Mouse (Mus musculus) stomach, embryonic 14.5 days (tissue): ENCODE data around the gene Zfp764. TPM values are rescaled to one million over a fixed set of nuclear protein-coding genes. Genes with fewer than 3 reads are reported as not detected.
A peak's percentile ranks its signal among the peaks of the same experiment; 100 is the strongest.
"Not testable (repeated sequence)": the region's sequence is repeated elsewhere in the genome, so short reads cannot be mapped to it uniquely, and the experiment has no call there.

ENCODE experiments used
- ATAC-seq: fragments of 200-750 bp; cut with Nextera tagmentation; 2 replicates; pipeline ENCODE4 v1.8.0; 2017; ENCODE audit warnings: low read depth, moderate TSS enrichment; ENCODE audit not compliant: insufficient number of reproducible peaks, insufficient read depth, low FRiP score
- H3K27ac ChIP-seq: fragments of 300-500 bp; sonication (generic); 2 replicates; pipeline ENCODE4 v1.5.1; 2014; ENCODE audit warnings: mild to moderate bottlenecking, low read length, moderate library complexity, mixed read lengths
- H3K27me3 ChIP-seq: fragments of 300-500 bp; sonication (generic); 2 replicates; pipeline ENCODE4 v1.6.1; 2014; ENCODE audit warnings: low read length, control low read depth, mixed read lengths; ENCODE audit not compliant: control insufficient read depth, insufficient read depth
- H3K36me3 ChIP-seq: fragments of 300-500 bp; sonication (generic); 2 replicates; pipeline ENCODE4 v1.6.1; 2014; ENCODE audit warnings: mild to moderate bottlenecking, control low read depth, low read length, moderate library complexity, mixed read lengths; ENCODE audit not compliant: control insufficient read depth, insufficient read depth
- H3K4me1 ChIP-seq: fragments of 300-500 bp; sonication (generic); 2 replicates; pipeline ENCODE4 v1.6.1; 2014; ENCODE audit warnings: low read length, control low read depth, mixed read lengths; ENCODE audit not compliant: control insufficient read depth, insufficient read depth
- H3K4me2 ChIP-seq: fragments of 300-500 bp; sonication (generic); replicated peaks from 2 replicates; pipeline ENCODE4 v1.6.1; 2014; ENCODE audit warnings: low read depth, low read length, control low read depth
- H3K4me3 ChIP-seq: fragments of 300-500 bp; sonication (generic); 2 replicates; pipeline ENCODE4 v1.5.1; 2014; ENCODE audit warnings: low read depth, low read length, control low read depth
- H3K9ac ChIP-seq: fragments of 300-500 bp; sonication (generic); replicated peaks from 2 replicates; pipeline ENCODE4 v1.6.1; 2014; ENCODE audit warnings: low read depth, mild to moderate bottlenecking, control low read depth, low read length, moderate library complexity, mixed read lengths
- H3K9me3 ChIP-seq: fragments of 300-500 bp; sonication (generic); 2 replicates; pipeline ENCODE4 v1.6.1; 2016; ENCODE audit warnings: low read depth, low read length, control low read depth; ENCODE audit not compliant: control insufficient read depth
- WGBS: fragments of 180-500 bp; shearing (Covaris S2); extraction: QIAGEN DNeasy Blood & Tissue Kit; methylation state at CpG from one replicate; pipeline ENCODE4 v1.1.7; 2014; 5-methylcytosine and 5-hydroxymethylcytosine counted together
- polyA plus RNA-seq: library from polyadenylated mRNA; unstranded; fragments of >200 nt; fragmentation: Nextera tagmentation; extraction: Ambion mirVana; gene quantifications from 2 replicates; pipeline ENCODE4 v1.2.1, GENCODE M21; 2014

Gene Zfp764
- polyA plus RNA-seq, 1 experiment from 2014 or later = 12.0 TPM

GRCm38 (mm10) chr7:127385560-127385959, 21.1 kb downstream of the Zfp764 start:
- WGBS = 96% methylated on average over 4 of the region's 4 CpGs
- H3K4me3 ChIP-seq, H3K36me3 ChIP-seq, H3K27ac ChIP-seq, H3K9ac ChIP-seq, H3K4me2 ChIP-seq, H3K27me3 ChIP-seq, H3K4me1 ChIP-seq, ATAC-seq, H3K9me3 ChIP-seq: not testable (repeated sequence)

DNA sequence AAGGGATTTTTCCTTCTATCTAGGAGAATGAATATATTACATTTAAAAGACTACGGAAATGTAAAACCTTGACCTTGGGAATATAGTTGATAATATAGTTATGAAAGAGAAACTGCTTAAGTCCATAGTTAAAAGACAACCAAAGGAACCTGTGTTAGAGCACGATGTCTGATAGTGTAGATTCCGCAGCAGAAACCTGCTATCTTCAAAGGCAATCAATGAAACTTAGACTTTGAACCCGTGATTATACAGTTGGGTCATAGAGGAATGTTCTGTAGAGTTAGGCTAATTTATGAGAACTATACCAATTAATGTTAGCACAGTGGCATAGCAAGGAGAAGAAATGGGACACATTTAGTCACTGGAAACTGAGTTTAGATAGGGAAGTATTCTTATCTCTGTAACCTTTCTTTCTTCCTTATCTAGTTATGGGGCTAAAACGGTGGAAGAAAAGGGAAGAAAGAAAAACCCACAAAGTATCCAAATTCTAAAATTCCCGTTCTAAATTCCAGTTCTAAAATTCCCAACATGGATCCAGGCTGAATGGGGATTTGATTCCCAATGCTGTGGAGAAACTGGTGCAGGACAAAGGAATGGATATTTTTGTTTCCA, 28.2 kb downstream of the Zfp764 start:
- H3K27me3 ChIP-seq = no peaks in the 10 kb centered on the region
- no peak overlapping the region for H3K9ac ChIP-seq
- H3K4me3 ChIP-seq = no peak overlapping the region
- H3K27ac ChIP-seq = no peak overlapping the region
- no peaks in the 10 kb centered on the region for H3K9me3 ChIP-seq
- no peaks in the 10 kb centered on the region for H3K36me3 ChIP-seq
- no peak overlapping the region for H3K4me2 ChIP-seq
- 62% methylated on average over 6 of the region's 6 CpGs for WGBS
- no peak for ATAC-seq
- H3K4me1 ChIP-seq = no peaks in the 10 kb centered on the region

GRCm38 (mm10) chr7:127375271-127376245, 31.1 kb downstream of the Zfp764 start, which contains the start of gene Zfp747:
Zfp747 (minus strand) TSS chr7:127376050.
- Histone ChIP-seq H3K4me3 (peak within 1 kb of the TSS; percentile 62), H3K9ac (peak within 1 kb of the TSS; percentile 37; the same call in 1 of the 2 replicates), H3K27ac (peak within 1 kb of the TSS; percentile 44; the same call in 1 of the 2 replicates), H3K4me2 (peak within 1 kb of the TSS; percentile 60)
- 1% methylated on average over 49 of the region's 49 CpGs for WGBS
- H3K4me1 ChIP-seq, H3K9me3 ChIP-seq, H3K27me3 ChIP-seq, H3K36me3 ChIP-seq: not testable (repeated sequence)
- peak; percentile 93 for ATAC-seq

DNA sequence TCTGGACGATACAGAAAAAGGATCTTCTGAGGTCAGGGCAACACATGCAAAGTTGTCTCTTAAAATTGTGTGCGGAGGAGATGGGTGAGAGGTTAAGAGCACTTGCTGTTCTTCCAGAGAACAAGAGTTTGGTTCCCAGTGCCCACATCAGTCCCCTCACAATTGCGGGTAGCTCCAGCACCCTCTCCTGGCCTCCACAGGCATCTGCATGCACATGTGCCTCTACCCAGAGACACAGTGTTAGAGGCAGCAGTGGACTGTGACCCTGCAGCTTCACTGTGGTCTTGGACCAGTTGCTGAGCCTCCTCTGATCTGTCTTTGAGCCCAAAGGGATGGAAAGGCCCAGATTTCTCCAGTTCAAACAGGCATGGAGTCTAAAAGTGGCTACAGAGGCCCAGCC, 34.8 kb downstream of the Zfp764 start:
- ATAC-seq, H3K4me3 ChIP-seq: not testable (repeated sequence)
- WGBS = 75% methylated on average over 3 of the region's 3 CpGs

GRCm38 (mm10) chr7:127371213-127371612, 35.4 kb downstream of the Zfp764 start:
- WGBS = 77% methylated on average over 2 of the region's 2 CpGs
- no peaks in the 10 kb centered on the region for H3K36me3 ChIP-seq

More for the DNA sequence above, 34.8 kb downstream of the Zfp764 start:
- H3K36me3 ChIP-seq, H3K9me3 ChIP-seq, H3K27ac ChIP-seq, H3K27me3 ChIP-seq, H3K9ac ChIP-seq, H3K4me1 ChIP-seq, H3K4me2 ChIP-seq: not testable (repeated sequence)

GRCm38 (mm10) chr7:127366249-127366648, 40.4 kb downstream of the Zfp764 start:
- Histone ChIP-seq H3K9ac (no peak overlapping the region), H3K36me3 (no peaks in the 10 kb centered on the region), H3K4me1 (peaks cover 7% of the 10 kb centered on the region; the same call in 1 of the 2 replicates), H3K4me3 (no peak overlapping the region), H3K4me2 (no peak overlapping the region), H3K27ac (no peak overlapping the region), H3K9me3 (no peaks in the 10 kb centered on the region), H3K27me3 (peaks cover 3% of the 10 kb centered on the region; the same call in 1 of the 2 replicates)
- WGBS = 55% methylated on average over 3 of the region's 3 CpGs
- ATAC-seq = no peak

More at GRCm38 (mm10) chr7:127371213-127371612, 35.4 kb downstream of the Zfp764 start:
- Histone ChIP-seq H3K4me1 (no peaks in the 10 kb centered on the region), H3K27me3 (no peaks in the 10 kb centered on the region), H3K27ac (no peak overlapping the region), H3K4me3 (no peak overlapping the region), H3K9ac (no peak overlapping the region), H3K4me2 (no peak overlapping the region), H3K9me3 (no peaks in the 10 kb centered on the region)
- ATAC-seq = no peak

DNA sequence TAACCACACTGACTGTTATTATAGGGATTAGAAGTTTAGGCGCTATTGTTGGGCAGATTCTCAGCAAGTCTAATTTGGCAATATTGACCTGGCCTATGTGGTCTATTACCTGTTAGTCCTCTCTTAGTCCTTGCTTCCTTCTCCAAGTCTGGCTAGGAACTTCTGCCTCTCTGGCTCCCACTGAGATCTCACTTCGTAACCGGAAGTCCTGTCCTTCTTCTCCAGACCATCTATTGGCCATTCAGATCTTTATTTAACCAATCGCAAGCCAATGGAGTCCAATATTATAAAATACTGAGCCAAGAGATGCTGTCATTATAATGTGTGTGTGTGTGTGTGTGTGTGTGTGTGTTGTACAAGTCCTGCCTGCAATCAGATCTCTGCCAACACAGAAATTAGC, 42.5 kb downstream of the Zfp764 start:
- Histone ChIP-seq H3K36me3 (no peaks in the 10 kb centered on the region), H3K9me3 (no peaks in the 10 kb centered on the region), H3K4me2 (peak overlapping the region; percentile 61), H3K9ac (no peak overlapping the region; the same call in 1 of the 2 replicates), H3K4me1 (peaks cover 7% of the 10 kb centered on the region; the same call in 1 of the 2 replicates), H3K27me3 (peaks cover 3% of the 10 kb centered on the region; the same call in 1 of the 2 replicates), H3K27ac (no peak overlapping the region), H3K4me3 (peak overlapping the region; percentile 30)
- no peak for ATAC-seq
- 66% methylated on average over 4 of the region's 4 CpGs for WGBS

- Histone ChIP-seq H3K27me3 (peaks cover 3% of the 10 kb centered on the region; the same call in 1 of the 2 replicates), H3K36me3 (no peaks in the 10 kb centered on the region), H3K4me1 (peaks cover 7% of the 10 kb centered on the region; the same call in 1 of the 2 replicates), H3K9ac (peak overlapping the region; percentile 29), H3K9me3 (no peaks in the 10 kb centered on the region), H3K4me3 (peak overlapping the region; percentile 30), H3K27ac (no peak overlapping the region), H3K4me2 (peak overlapping the region; percentile 61)
- 2% methylated on average over 24 of the region's 24 CpGs for WGBS
- ATAC-seq = 0 out of 2 replicates have a peak, but pooled peaks have one; percentile 33
These were observed 43.1 kb downstream of the Zfp764 start for GRCm38 (mm10) chr7:127363475-127363921.
